Mouse (Mus musculus): Measurements from ENCODE around the gene Afg1l. TPM values are rescaled to one million over a fixed set of nuclear protein-coding genes. Genes with fewer than 3 reads are reported as not detected.

Gene Afg1l
- polyA plus RNA-seq, 1 experiment from 2014 or later = 13.4 TPM

DNA sequence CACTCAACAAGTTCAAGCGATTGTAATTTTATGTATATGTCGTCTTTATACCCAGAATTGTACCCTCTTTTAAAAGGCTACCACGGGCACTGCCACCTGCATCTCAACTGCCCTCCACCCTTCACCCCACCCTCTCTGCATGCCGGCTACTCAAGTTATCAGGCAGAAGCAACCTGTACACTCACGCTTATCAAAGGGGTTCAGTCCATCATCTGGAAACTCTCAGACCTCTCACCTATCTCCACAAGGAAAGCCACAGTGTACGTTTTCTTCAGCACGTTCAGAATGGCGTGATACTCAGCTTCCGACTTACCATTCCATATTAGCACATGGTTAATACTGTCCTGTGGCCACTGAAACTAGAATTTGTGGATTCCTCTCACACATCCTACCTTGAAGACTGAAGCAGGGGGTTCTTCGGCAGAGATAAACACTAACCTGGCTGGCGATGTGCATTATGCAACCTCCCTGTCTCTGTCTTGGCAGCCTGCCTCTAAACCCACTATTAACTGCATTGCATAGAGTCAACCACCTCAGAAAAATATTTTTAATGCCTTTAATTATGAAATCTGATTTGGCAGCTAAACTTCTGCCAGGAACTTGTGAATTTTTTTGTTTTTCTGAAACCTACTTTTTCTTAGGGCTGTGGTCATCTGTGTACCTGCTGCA lies 213.2 kb downstream of the Afg1l start:
- H3K4me3 ChIP-seq (ENCODE audit: low read depth, low read length) = no peak overlapping the region
- 71% methylated on average over 11 of the region's 11 CpGs for WGBS (ENCODE audit: insufficient replicate concordance)
- H3K36me3 ChIP-seq (ENCODE audit: control insufficient read depth, insufficient read depth, low read length) = peaks cover 11% of the 10 kb centered on the region
- peak; percentile 77 for ATAC-seq (replicated peaks; ENCODE audit: insufficient number of reproducible peaks, low FRiP score, low TSS enrichment)
- H3K4me2 ChIP-seq = no peak overlapping the region
- H3K27me3 ChIP-seq (ENCODE audit: control insufficient read depth, insufficient read depth, low read length) = no peaks in the 10 kb centered on the region
- peak overlapping the region; percentile 35; the same call in 1 of the 2 replicates for H3K27ac ChIP-seq (ENCODE audit: low read depth, low read length)
- H3K9me3 ChIP-seq (replicated peaks; ENCODE audit: control insufficient read depth, low read length) = no peaks in the 10 kb centered on the region
- peaks cover 20% of the 10 kb centered on the region for H3K4me1 ChIP-seq (ENCODE audit: control insufficient read depth, insufficient read depth, low read length)
- no peak overlapping the region for H3K9ac ChIP-seq (ENCODE audit: low read depth, low read length)

DNA sequence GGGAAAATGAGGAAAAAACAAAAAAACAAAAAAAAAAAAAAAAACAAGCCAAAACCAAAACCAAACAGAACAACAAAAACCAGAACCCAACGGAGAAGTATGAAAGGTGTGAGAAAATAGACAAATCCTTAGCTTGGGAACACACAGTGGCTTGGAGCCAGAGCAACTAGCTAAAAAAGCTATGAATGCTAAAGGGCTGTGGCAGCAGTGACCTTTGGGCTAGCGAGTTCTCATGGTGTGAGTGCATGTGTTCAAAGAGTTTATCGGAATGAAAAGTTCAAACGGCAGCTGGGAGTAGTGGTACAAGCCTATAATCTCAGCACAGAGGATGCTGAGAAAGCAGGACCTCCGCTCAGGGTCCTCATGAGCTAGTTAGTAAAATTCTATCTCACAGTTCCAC lies 214.2 kb downstream of the Afg1l start:
- H3K36me3 ChIP-seq (ENCODE audit: control insufficient read depth, insufficient read depth, low read length) = peaks cover 11% of the 10 kb centered on the region
- no peak overlapping the region for H3K27ac ChIP-seq (ENCODE audit: low read depth, low read length)
- H3K4me2 ChIP-seq = no peak overlapping the region
- H3K27me3 ChIP-seq (ENCODE audit: control insufficient read depth, insufficient read depth, low read length) = no peaks in the 10 kb centered on the region
- no peak overlapping the region for H3K9ac ChIP-seq (ENCODE audit: low read depth, low read length)
- peaks cover 20% of the 10 kb centered on the region for H3K4me1 ChIP-seq (ENCODE audit: control insufficient read depth, insufficient read depth, low read length)
- no peak overlapping the region for H3K4me3 ChIP-seq (ENCODE audit: low read depth, low read length)
- no peak for ATAC-seq (replicated peaks; ENCODE audit: insufficient number of reproducible peaks, low FRiP score, low TSS enrichment)
- 83% methylated on average over 5 of the region's 5 CpGs for WGBS (ENCODE audit: insufficient replicate concordance)
- H3K9me3 ChIP-seq (replicated peaks; ENCODE audit: control insufficient read depth, low read length) = no peaks in the 10 kb centered on the region

DNA sequence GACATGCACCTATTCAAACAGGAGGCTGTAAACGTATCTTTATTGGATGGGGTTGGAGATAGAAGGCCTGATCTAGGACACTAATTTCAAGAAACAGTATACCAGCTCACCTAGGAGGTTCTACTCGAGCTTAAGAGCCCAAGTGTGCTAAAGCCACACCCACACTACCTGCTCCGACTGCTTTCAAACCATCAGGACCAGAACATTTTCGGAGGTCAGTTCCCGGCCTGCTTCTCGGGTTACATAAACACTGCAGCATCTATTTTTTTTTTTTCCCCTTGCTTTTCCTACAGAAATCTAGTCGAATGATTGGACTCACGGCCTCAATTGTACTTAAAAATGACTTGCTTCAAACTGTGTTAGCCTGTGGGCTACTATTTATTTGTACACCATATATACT lies 214.7 kb downstream of the Afg1l start:
- H3K9ac ChIP-seq (ENCODE audit: low read depth, low read length) = no peak overlapping the region
- H3K4me3 ChIP-seq (ENCODE audit: low read depth, low read length) = no peak overlapping the region
- H3K9me3 ChIP-seq (replicated peaks; ENCODE audit: control insufficient read depth, low read length) = no peaks in the 10 kb centered on the region
- no peak for ATAC-seq (replicated peaks; ENCODE audit: insufficient number of reproducible peaks, low FRiP score, low TSS enrichment)
- peaks cover 11% of the 10 kb centered on the region for H3K36me3 ChIP-seq (ENCODE audit: control insufficient read depth, insufficient read depth, low read length)
- no peak overlapping the region for H3K27ac ChIP-seq (ENCODE audit: low read depth, low read length)
- no peaks in the 10 kb centered on the region for H3K27me3 ChIP-seq (ENCODE audit: control insufficient read depth, insufficient read depth, low read length)
- WGBS (ENCODE audit: insufficient replicate concordance) = 72% methylated on average over 8 of the region's 8 CpGs
- H3K4me2 ChIP-seq = no peak overlapping the region
- H3K4me1 ChIP-seq (ENCODE audit: control insufficient read depth, insufficient read depth, low read length) = peaks cover 20% of the 10 kb centered on the region

Other genes with a start within 250 kb of the Afg1l start
- 5.2 and 7.3 TPM in 2 replicates for gene Foxo3, start 201.8 kb downstream of the Afg1l start, polyA plus RNA-seq (2014; fragmentation: Nextera tagmentation; extraction: Ambion mirVana)
- 377 TPM in 2 replicates for gene Snx3, start 23.5 kb upstream of the Afg1l start, polyA plus RNA-seq (2014; fragmentation: Nextera tagmentation; extraction: Ambion mirVana)
- 0.06 TPM in 1 of 2 replicates, not detected in the other for gene Nr2e1, start 105.1 kb upstream of the Afg1l start, polyA plus RNA-seq (2014; fragmentation: Nextera tagmentation; extraction: Ambion mirVana)
- 27.1 and 28.2 TPM in 2 replicates for gene Ostm1, start 105.3 kb upstream of the Afg1l start, polyA plus RNA-seq (2014; fragmentation: Nextera tagmentation; extraction: Ambion mirVana)

All from heart, embryonic 11.5 days (tissue).